Mouse (Mus musculus) lung, adult 2 months (tissue): Measurements from ENCODE around the gene Cytip.

ENCODE experiments used
- CTCF ChIP-seq: fragments of 200-500 bp; IDR thresholded peaks from 2 replicates; pipeline ENCODE4 v1.5.1; 2011; ENCODE audit warnings: mild to moderate bottlenecking, low read length, control low read depth; ENCODE audit not compliant: insufficient read depth
- POLR2A ChIP-seq: fragments of 200-500 bp; IDR thresholded peaks from 2 replicates; pipeline ENCODE4 v1.6.1; 2011; ENCODE audit warnings: low read depth, mild to moderate bottlenecking, control low read depth, low read length, borderline replicate concordance; ENCODE audit errors: extremely low read depth

DNA sequence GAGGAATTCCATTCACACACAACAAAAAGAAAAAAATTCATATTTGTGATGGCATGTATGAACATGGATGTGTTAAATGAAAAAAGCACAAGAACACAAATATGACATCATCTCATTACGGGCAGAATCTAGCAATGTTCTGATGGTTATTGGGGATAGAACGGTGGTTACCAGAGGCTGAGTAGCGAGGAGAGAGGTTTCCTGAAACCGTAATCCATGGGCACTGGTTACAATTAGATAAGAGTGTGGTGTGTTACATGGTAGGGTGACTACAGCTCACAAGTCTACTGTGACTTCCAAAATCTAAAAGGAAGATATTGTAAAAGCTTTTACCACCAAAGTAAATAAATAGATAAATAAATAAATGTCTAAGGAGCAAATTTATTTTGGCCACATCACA is 58.8 kb downstream of the Cytip start:
- TF ChIP-seq CTCF (no peak), POLR2A (no peak)
